Mouse (Mus musculus) erythroid progenitor cell, adult 5-6 weeks (primary cell): Measurements from ENCODE around the gene Egr2. TPM values are rescaled to one million over a fixed set of nuclear protein-coding genes. Genes with fewer than 3 reads are reported as not detected.

Experiments
- ATAC-seq: replicated peaks from 2 replicates; pipeline ENCODE4 v1.8.0; 2016; ENCODE audit warnings: moderate number of reproducible peaks, mild to moderate bottlenecking, moderate TSS enrichment, inconsistent platforms; ENCODE audit not compliant: poor library complexity, low FRiP score, severe bottlenecking
- total RNA-seq, 2 experiments: library from RNA; stranded (forward) in 1 of 2; stranded (reverse) in 1 of 2; fragments of 150-400 nt in 1 of 2; fragments of 186-747, 209-891 nt in 1 of 2; gene quantifications; 2 replicates each; pipeline versions ENCODE4 v1.2.3 to v1.2.4; 2015 to 2017; ENCODE audit warnings: low replicate concordance in 2 of 2

Gene Egr2
- total RNA-seq, 2 experiments from 2014 or later = 4.7 TPM; not detected in 1

DNA sequence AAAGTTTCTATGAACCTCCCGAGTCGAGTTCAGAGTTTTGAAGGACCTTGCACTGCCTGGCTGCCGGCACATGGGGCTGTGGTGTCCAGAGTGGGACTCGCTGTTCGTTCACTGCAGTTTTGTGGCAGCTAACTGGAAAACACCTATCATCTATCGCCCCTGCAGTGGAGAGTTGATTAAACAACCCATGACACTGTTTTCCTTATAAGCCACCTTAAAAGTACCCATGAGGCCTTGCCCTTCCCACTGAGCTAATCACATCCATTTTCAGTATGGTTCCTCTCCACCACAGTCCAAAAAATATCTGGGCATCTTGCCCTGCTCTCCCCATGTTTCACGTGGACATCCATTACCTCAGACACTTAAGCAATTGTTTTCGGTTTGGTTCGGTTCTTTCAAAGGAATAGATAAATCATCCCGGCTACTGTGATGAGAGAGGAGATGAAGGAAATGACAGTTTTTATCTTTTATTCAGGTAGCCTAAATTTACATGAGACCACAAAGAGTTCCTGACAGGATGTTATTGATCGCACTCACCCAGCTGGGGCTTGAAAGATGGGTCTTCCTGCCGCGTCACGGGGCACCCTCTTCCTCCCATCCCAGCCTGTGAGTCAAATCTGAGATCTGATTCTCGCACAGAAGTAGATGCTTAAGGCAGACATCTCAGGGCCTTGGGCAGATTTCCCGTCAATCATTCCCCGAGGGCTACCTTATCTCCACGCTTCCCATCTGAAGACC is 50.8 kb downstream of the Egr2 start:
- ATAC-seq = no peak

Other genes starting within 250 kb of the Egr2 start
- gene Ado, start 13.5 kb downstream of the Egr2 start, total RNA-seq (2015; ENCODE audit: low replicate concordance) = 1.8 and 5.4 TPM in 2 replicates
- gene Ado, start 13.5 kb downstream of the Egr2 start, total RNA-seq (2017; ENCODE audit: low replicate concordance) = 1.7 and 6.9 TPM in 2 replicates